Mouse (Mus musculus) lung, adult 2 months (tissue): ENCODE measurements around the gene Fmod. TPM values are rescaled to one million over a fixed set of nuclear protein-coding genes. Genes with fewer than 3 reads are reported as not detected.

Experiments
- DNase-seq: peaks from one replicate; pipeline ENCODE4 v3.0.0; 2022
- H3K4me1 ChIP-seq: fragments of 200-500 bp; 2 replicates; pipeline ENCODE4 v1.6.1; 2011; ENCODE audit warnings: low read length; ENCODE audit not compliant: control insufficient read depth, insufficient read depth
- H3K4me3 ChIP-seq: fragments of 200-500 bp; replicated peaks from 2 replicates; pipeline ENCODE3; 2011; ENCODE audit warnings: low read depth, mild to moderate bottlenecking, control low read depth, low read length; ENCODE audit errors: extremely low read depth
- CTCF ChIP-seq: fragments of 200-500 bp; IDR thresholded peaks from 2 replicates; pipeline ENCODE4 v1.5.1; 2011; ENCODE audit warnings: mild to moderate bottlenecking, low read length, control low read depth; ENCODE audit not compliant: insufficient read depth
- POLR2A ChIP-seq: fragments of 200-500 bp; IDR thresholded peaks from 2 replicates; pipeline ENCODE4 v1.6.1; 2011; ENCODE audit warnings: low read depth, mild to moderate bottlenecking, control low read depth, low read length, borderline replicate concordance; ENCODE audit errors: extremely low read depth
- WGBS: fragments of 180-500 bp; shearing (Covaris S2); methylation state at CpG from one replicate; pipeline ENCODE4 v1.1.7; 2018; 5-methylcytosine and 5-hydroxymethylcytosine counted together
- polyA plus RNA-seq: library from polyadenylated mRNA; depleted of rRNA; stranded (reverse); fragments of >200 nt; gene quantifications from 2 replicates; pipeline ENCODE4 v1.2.3, GENCODE M21; 2012

The Fmod gene
- polyA plus RNA-seq, 1 experiment = 14.2 TPM

DNA sequence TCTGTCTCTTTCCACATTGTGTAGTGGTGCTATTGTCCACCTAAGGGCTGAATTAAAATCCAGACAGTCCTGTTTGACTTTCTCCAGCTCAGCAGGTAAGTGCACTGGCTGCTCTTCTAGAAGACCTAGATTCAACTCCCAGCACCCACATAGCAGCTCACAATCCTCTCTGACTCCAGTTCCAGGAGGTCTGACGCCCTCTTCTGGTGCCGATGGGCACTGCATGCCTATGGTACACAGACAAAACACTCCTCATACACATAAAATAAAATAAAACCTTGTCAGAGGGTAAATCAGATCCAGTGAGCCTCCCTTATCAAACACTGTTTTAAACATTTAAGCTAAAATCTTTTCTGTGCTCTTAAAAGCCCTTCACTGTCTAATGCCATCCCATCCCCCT lies 562 bp upstream of the Fmod start:
- no peak for TF ChIP-seq POLR2A
- TF ChIP-seq CTCF = peak; percentile 21; the same call in 1 of the 2 replicates
- no peak for DNase-seq
- 72% methylated on average over 2 of the region's 2 CpGs for WGBS
- Histone ChIP-seq H3K4me3 (no peak overlapping the region), H3K4me1 (no peaks in the 10 kb centered on the region)

DNA sequence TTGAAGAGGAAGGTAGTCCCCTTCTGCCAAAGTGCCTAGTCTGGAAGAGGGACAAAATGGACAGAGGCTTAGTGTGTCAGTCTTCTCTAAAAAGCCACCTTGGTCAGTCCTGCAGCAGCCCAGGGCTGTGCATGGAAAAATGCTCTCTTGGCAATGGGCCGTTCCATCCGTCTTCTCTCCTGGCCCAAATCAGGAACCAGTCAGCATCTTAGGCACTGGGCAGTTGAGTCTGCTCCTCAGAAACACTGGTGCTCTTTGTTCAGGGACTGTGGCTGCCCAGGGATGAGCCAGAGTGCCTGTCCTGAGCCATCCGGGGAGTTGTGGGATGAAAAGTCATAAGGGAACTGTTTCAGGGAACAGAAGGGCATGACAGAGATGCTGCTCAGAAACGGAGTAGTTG lies 1.3 kb downstream of the Fmod start:
- no peaks in the 10 kb centered on the region for H3K4me1 ChIP-seq
- H3K4me3 ChIP-seq = no peak overlapping the region
- WGBS = 78% methylated on average over 4 of the region's 4 CpGs
- DNase-seq = no peak
- TF ChIP-seq POLR2A (no peak), CTCF (no peak)

DNA sequence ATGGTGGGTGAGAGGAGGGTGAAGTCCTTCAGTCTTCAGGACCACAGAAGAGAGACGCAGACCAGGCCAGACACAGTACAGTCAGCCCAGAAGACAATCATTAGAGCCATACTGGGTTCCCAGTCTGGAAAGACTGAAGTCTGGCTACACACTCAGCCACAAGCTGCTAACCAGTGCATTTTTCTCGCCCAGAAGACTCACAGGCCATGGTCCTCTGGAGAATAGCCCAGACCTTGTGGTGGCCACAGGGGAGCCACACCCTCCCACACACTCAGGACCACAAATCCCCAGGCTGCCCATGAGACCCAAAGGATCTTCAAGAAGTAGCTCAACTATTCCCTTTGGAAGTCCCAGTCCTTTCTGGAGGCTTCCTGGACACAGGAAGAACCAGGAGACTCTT lies 2.3 kb downstream of the Fmod start:
- H3K4me1 ChIP-seq = no peaks in the 10 kb centered on the region
- DNase-seq = no peak
- TF ChIP-seq CTCF (no peak), POLR2A (no peak)
- no peak overlapping the region for H3K4me3 ChIP-seq
- 74% methylated on average over 2 of the region's 2 CpGs for WGBS

DNA sequence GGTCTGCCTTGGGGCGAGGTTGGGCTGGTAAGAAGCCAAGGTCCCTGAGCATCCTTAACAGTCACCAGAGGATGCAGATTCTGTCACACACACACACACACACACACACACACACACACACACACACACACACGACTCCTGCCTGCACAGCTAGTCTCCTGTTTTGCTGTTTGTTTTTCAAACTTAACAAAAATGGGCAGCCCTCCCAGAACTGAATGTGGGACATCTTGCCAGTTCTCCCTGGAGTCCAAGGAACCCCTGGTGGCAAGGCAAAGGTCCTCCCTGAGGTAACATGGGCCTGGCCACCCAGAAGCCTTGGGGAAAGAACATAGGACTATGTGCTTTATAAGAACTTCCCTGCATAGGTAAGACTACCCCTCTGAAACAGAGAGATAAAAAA lies 4.8 kb downstream of the Fmod start:
- TF ChIP-seq CTCF (no peak), POLR2A (no peak)
- WGBS = 39% methylated on average over 2 of the region's 2 CpGs
- Histone ChIP-seq H3K4me3 (no peak overlapping the region), H3K4me1 (no peaks in the 10 kb centered on the region)
- no peak for DNase-seq

DNA sequence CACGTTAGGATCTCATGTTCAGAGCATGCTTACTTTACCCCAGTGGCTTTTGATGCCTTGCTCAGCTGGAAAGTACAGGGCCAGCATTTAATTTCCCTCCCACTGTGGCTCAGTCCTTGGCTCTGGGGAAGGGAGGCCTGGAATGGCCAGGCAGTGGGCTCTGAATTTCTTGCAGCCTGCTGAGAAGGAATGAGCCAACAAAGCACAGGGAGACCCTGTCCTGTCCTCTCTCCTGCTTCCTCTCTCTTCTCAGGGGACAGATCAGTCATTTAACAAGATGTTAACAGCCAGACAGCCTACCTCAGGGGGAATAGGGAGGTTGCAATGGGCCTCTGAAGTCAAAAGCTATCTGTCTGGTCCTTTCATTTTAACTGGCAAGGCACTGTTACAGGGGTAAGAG lies 5.3 kb downstream of the Fmod start:
- 74% methylated on average over 1 of the region's 1 CpGs for WGBS
- no peaks in the 10 kb centered on the region for H3K4me1 ChIP-seq
- H3K4me3 ChIP-seq = no peak overlapping the region
- no peak for DNase-seq
- TF ChIP-seq POLR2A (no peak), CTCF (no peak)

DNA sequence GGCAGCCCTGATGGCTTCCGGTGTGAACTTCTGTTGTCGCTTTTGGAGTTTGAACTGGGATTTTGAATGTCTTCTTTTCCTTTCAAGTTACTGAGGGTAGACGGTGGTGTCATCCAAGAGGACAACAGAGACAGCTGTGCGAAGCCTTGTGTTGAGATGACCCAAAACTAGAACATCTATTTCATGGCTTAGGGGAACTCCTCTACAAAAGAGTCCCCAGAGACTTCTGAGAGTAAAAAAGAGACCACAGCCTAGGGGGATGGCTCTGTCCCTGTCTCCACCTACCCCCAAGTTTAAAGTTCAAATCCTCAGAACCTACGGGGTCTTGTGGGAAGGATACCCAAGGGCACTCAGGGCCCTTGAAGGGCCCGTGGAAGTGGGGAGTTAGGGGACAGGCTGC lies 7.8 kb downstream of the Fmod start:
- 86% methylated on average over 6 of the region's 6 CpGs for WGBS
- Histone ChIP-seq H3K4me3 (no peak overlapping the region), H3K4me1 (no peaks in the 10 kb centered on the region)
- DNase-seq = no peak
- TF ChIP-seq CTCF (no peak), POLR2A (no peak)

DNA sequence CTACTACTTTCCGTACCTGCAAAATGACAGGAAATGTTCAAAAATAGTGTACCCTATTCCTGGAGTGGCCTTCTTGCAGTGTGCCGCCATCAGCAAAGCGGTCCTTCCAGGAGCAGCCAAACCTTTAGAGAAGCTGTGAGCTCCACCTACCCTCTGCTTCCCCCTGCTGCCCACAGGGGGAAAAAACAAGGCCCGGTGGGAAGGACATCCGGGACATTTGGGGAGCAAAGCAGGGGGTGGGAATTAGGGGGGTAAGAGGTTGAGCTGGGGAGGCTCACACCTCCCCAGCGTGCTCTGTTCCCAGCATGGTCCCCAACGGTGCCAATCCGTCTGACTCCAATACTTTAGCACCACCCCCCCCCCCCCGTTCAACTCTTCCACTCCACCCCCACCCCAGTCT lies 8.9 kb downstream of the Fmod start:
- WGBS = 6% methylated on average over 9 of the region's 9 CpGs
- DNase-seq = peak; percentile 68
- TF ChIP-seq CTCF (peak; percentile 82), POLR2A (no peak)
- no peak overlapping the region for H3K4me3 ChIP-seq
- no peaks in the 10 kb centered on the region for H3K4me1 ChIP-seq

DNA sequence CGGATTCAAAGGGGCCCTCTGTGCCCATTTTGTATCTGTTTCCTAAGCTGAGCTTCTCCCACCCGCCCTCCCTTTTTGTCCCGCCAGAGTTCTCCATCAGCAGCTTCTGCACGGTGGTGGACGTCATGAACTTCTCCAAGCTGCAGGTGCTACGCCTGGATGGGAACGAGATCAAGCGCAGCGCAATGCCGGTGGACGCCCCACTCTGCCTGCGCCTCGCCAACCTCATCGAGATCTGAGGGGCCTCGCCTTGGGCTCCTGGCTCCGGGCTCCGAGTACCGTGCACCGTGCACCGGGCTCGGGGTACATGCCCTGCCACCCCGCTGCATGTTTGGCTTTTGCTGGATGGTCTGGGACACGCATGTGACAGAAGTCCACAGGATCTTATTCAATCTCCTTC lies 9.3 kb downstream of the Fmod start:
- no peaks in the 10 kb centered on the region for H3K4me1 ChIP-seq
- TF ChIP-seq CTCF = no peak
- TF ChIP-seq POLR2A = no peak
- 44% methylated on average over 23 of the region's 23 CpGs for WGBS
- DNase-seq = no peak
- H3K4me3 ChIP-seq = no peak overlapping the region

DNA sequence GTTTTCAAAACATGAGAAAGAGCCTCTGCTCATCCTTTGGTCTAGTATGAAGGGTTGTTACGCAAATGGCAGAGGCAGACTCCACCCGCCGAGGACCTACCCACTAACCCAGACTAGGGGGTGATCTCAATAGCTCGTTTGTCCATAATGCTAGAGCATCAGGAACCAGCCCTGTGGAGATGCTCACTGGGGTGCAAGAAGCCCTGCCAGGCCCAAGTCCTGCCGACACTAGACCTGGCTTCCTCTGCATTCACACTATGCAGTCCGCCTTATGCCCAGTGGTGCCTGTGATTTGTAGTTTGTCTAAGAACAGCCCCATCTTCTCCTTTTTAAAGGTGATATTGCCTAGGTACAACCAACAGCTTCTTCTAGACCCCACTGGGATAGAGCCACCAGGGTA lies 10.4 kb downstream of the Fmod start:
- Histone ChIP-seq H3K4me1 (no peaks in the 10 kb centered on the region), H3K4me3 (no peak overlapping the region)
- WGBS = 79% methylated on average over 6 of the region's 6 CpGs
- TF ChIP-seq CTCF = no peak
- TF ChIP-seq POLR2A = no peak
- no peak for DNase-seq

DNA sequence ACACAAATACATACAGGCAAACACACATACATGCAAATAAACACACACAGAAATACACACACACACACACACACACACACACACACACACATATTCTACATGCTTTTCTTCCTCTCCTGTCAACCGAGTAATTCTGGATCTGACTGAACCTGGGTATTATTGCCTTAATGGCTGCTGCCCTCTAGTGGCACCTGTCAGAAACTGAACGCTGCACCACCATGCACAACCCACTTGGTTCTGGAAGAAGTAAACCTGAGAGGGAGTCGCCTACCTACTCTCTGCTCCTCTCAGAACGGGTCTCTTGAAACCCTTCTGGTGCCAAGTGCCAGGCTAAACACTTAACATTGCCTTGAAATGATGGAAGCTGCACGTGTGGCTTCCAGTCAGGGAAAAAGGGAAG lies 11.7 kb downstream of the Fmod start:
- H3K4me1 ChIP-seq = no peaks in the 10 kb centered on the region; the same call in 1 of the 2 replicates
- no peak for TF ChIP-seq POLR2A
- TF ChIP-seq CTCF = peak; percentile 89
- no peak overlapping the region for H3K4me3 ChIP-seq
- 2% methylated on average over 5 of the region's 5 CpGs for WGBS
- peak; percentile 70 for DNase-seq

DNA sequence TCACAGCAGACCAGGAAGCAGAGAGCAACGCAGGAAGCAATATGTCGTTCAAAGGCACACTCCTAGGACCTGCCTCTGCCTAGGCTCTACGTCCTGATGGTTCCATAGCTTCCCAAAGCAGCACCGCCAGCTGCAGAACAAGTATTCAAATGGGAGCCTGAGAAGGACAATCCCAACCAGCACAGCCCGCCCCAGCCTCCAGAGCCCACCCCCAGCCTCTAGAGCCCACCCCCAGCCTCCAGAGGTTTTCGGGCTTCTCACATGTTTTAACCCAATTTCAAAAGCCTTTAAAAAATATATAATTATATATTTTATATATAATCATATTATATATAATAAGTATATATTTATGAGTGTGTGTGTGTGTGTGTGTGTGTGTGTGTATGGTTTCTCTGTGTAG lies 12.5 kb downstream of the Fmod start:
- DNase-seq = no peak
- no peaks in the 10 kb centered on the region; the same call in 1 of the 2 replicates for H3K4me1 ChIP-seq
- no peak for TF ChIP-seq POLR2A
- TF ChIP-seq CTCF = no peak
- 62% methylated on average over 6 of the region's 6 CpGs for WGBS
- no peak overlapping the region for H3K4me3 ChIP-seq
